Mouse (Mus musculus) ES-E14 (cell line): Measurements from ENCODE around the gene Upf1. TPM values are rescaled to one million over a fixed set of nuclear protein-coding genes. Genes with fewer than 3 reads are reported as not detected.

Experiments used
- DNase-seq: peaks from one replicate; pipeline ENCODE4 v3.0.0-alpha.2; 2013; ENCODE audit warnings: low read depth, low spot score
- H3K27ac ChIP-seq: 2 replicates; pipeline ENCODE4 v1.5.1; 2012; ENCODE audit warnings: low read depth, mild to moderate bottlenecking, low read length, moderate library complexity, mixed read lengths; ENCODE audit not compliant: poor library complexity, insufficient read depth, severe bottlenecking
- H3K36me3 ChIP-seq: 2 replicates; pipeline ENCODE4 v1.6.1; 2012; ENCODE audit warnings: mild to moderate bottlenecking, low read length, moderate library complexity, mixed read lengths; ENCODE audit not compliant: control insufficient read depth, poor library complexity, insufficient read depth, severe bottlenecking
- H3K4me1 ChIP-seq, 2 experiments: fragments of 150-350 bp in 1 of 2; sonication (generic) in 1 of 2; 2 replicates each; pipeline ENCODE4 v1.6.1; 2012; ENCODE audit warnings: low read length in 2 of 2, mild to moderate bottlenecking in 1 of 2, mixed read lengths in 1 of 2; ENCODE audit not compliant: control insufficient read depth in 2 of 2, insufficient read depth in 2 of 2, poor library complexity in 1 of 2
- H3K4me3 ChIP-seq, 2 experiments: fragments of 150-350 bp in 1 of 2; sonication (generic) in 1 of 2; 2 replicates each; pipeline ENCODE4 v1.5.1; 2012; ENCODE audit warnings: low read length in 2 of 2, low read depth in 1 of 2, mild to moderate bottlenecking in 1 of 2, mixed read lengths in 1 of 2; ENCODE audit not compliant: insufficient read depth in 1 of 2, poor library complexity in 1 of 2, severe bottlenecking in 1 of 2
- H3K9ac ChIP-seq: 2 replicates; pipeline ENCODE4 v1.6.1; 2012; ENCODE audit warnings: low read depth, mild to moderate bottlenecking, low read length, mixed read lengths; ENCODE audit not compliant: poor library complexity, insufficient read depth, severe bottlenecking
- H3K9me3 ChIP-seq: fragments of 150-350 bp; sonication (generic); 2 replicates; pipeline ENCODE4 v1.6.1; 2012; ENCODE audit warnings: low read depth, mild to moderate bottlenecking, low read length; ENCODE audit not compliant: control insufficient read depth, insufficient read depth
- CHD2 ChIP-seq: IDR thresholded peaks from 2 replicates; pipeline ENCODE4 v1.6.1; 2014; ENCODE audit warnings: mild to moderate bottlenecking, low read depth, low read length, inconsistent platforms
- HCFC1 ChIP-seq: IDR thresholded peaks from 2 replicates; pipeline ENCODE4 v1.6.1; 2012; ENCODE audit warnings: low read length, inconsistent platforms, borderline replicate concordance; ENCODE audit not compliant: insufficient read depth
- MAFK ChIP-seq: IDR thresholded peaks from 2 replicates; pipeline ENCODE4 v1.6.1; 2014; ENCODE audit warnings: mild to moderate bottlenecking, low read depth, low read length, inconsistent platforms; ENCODE audit not compliant: insufficient read depth
- ZC3H11A ChIP-seq: IDR thresholded peaks from 2 replicates; pipeline ENCODE4 v1.6.1; 2012; ENCODE audit warnings: low read depth, mild to moderate bottlenecking, inconsistent platforms, low read length, borderline replicate concordance
- ZNF384 ChIP-seq: IDR thresholded peaks from 2 replicates; pipeline ENCODE4 v1.6.1; 2012; ENCODE audit warnings: low read depth, low read length, inconsistent platforms
- in situ Hi-C, 2 experiments: fragments of 600-800 bp; cut with MboI; formaldehyde crosslinking; loops; one replicate each; pipeline ENCODE4 v1.15.1; 2025; ENCODE audit warnings: low sequenced_read_pairs in 2 of 2, inconsistent platforms in 1 of 2; ENCODE audit not compliant: unreplicated experiment in 2 of 2
- total RNA-seq: library from RNA; depleted of rRNA; stranded (reverse); fragments of 300-350 nt; gene quantifications from 2 replicates; pipeline ENCODE4 v1.2.3, GENCODE M21; 2012

Gene Upf1
- total RNA-seq, 1 experiment, result 54.7 TPM

- no peak overlapping the region for H3K27ac ChIP-seq
- H3K9ac ChIP-seq, result no peak overlapping the region
- no peak for DNase-seq
These were observed 24.0 kb upstream of the Upf1 start for GRCm38 (mm10) chr8:70377049-70377448.

GRCm38 (mm10) chr8:70376275-70376741 is 23.2 kb upstream of the Upf1 start:
- no peak for DNase-seq
- Histone ChIP-seq H3K4me1 (peaks cover 0 to 20% of the 10 kb centered on the region in 2 experiments; a peak in 1 of 4 replicates), H3K36me3 (no peaks in the 10 kb centered on the region), H3K9me3 (no peaks in the 10 kb centered on the region), H3K9ac (no peak overlapping the region), H3K27ac (no peak overlapping the region), H3K4me3 (peak overlapping the region; percentile 17 to 26; a peak in 2 of 4 replicates)
- in situ Hi-C loops, result no loop called here
- TF ChIP-seq ZC3H11A (no peak), ZNF384 (no peak), HCFC1 (no peak), CHD2 (no peak), MAFK (no peak)

More at GRCm38 (mm10) chr8:70377049-70377448, 24.0 kb upstream of the Upf1 start:
- Histone ChIP-seq H3K36me3 (no peaks in the 10 kb centered on the region), H3K4me3 (no peak overlapping the region), H3K9me3 (no peaks in the 10 kb centered on the region), H3K4me1 (peaks cover 0 to 20% of the 10 kb centered on the region in 2 experiments; a peak in 1 of 4 replicates)
- TF ChIP-seq MAFK (no peak), ZNF384 (no peak), HCFC1 (no peak), CHD2 (no peak)
- in situ Hi-C loops, result no loop called here

GRCm38 (mm10) chr8:70375212-70375859 is 22.3 kb upstream of the Upf1 start:
- no peak for DNase-seq

GRCm38 (mm10) chr8:70374318-70374927 is 21.3 kb upstream of the Upf1 start:
- H3K4me1 ChIP-seq, result peaks cover 0 to 20% of the 10 kb centered on the region in 2 experiments; a peak in 1 of 4 replicates
- H3K27ac ChIP-seq, result no peak overlapping the region
- H3K4me3 ChIP-seq, result peak overlapping the region; percentile 85 to 92
- no peaks in the 10 kb centered on the region for H3K9me3 ChIP-seq
- in situ Hi-C loops, result no loop called here
- peak; percentile 76 for DNase-seq
- H3K9ac ChIP-seq, result peak overlapping the region; percentile 47
- TF ChIP-seq ZNF384, result no peak
- TF ChIP-seq HCFC1, result 0 out of 2 replicates have a peak, but pooled peaks have one; percentile 27
- H3K36me3 ChIP-seq, result no peaks in the 10 kb centered on the region

More at GRCm38 (mm10) chr8:70375212-70375859, 22.3 kb upstream of the Upf1 start:
- H3K9ac ChIP-seq, result no peak overlapping the region
- TF ChIP-seq MAFK (no peak), CHD2 (no peak), HCFC1 (no peak), ZC3H11A (no peak), ZNF384 (no peak)
- peak overlapping the region; percentile 85 to 92; a peak in 2 of 4 replicates for H3K4me3 ChIP-seq
- in situ Hi-C loops, result no loop called here
- peaks cover 0 to 20% of the 10 kb centered on the region in 2 experiments; a peak in 1 of 4 replicates for H3K4me1 ChIP-seq
- H3K36me3 ChIP-seq, result no peaks in the 10 kb centered on the region
- no peaks in the 10 kb centered on the region for H3K9me3 ChIP-seq
- H3K27ac ChIP-seq, result no peak overlapping the region
